Mouse (Mus musculus): Measurements from ENCODE around the gene Mesd. TPM values are rescaled to one million over a fixed set of nuclear protein-coding genes. Genes with fewer than 3 reads are reported as not detected.

Mesd gene
- polyA plus RNA-seq, 1 experiment from 2014 or later = 94.3 TPM

DNA sequence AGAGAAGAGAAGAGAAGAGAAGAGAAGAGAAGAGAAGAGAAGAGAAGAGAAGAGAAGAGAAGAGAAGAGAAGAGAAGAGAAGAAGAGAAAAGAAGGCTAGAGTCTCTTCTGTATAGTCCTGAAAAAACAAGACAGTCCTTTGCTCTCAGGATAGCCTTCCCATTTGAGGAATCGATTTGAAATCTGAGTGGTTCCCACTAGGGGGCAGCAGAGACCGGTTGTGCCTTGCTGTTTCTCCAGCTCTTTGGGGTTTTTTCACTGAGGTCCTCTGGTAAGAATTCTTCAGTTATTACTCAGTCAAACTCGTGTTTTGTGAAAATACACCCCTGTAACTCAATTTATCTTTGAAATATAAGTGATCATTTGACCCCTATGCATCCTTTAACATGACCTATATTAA is 30.3 kb downstream of the Mesd start:
- 2% methylated on average over 3 of the region's 3 CpGs for WGBS
- Histone ChIP-seq H3K4me1 (ENCODE audit: control insufficient read depth, insufficient read depth, low read length) (no peaks in the 10 kb centered on the region), H3K27ac (ENCODE audit: low read length) (no peak overlapping the region), H3K27me3 (ENCODE audit: control insufficient read depth, insufficient read depth, low read length) (no peaks in the 10 kb centered on the region), H3K36me3 (ENCODE audit: control insufficient read depth, insufficient read depth, low read length) (no peaks in the 10 kb centered on the region), H3K4me2 (replicated peaks; ENCODE audit: low read depth, low read length) (no peak overlapping the region), H3K4me3 (ENCODE audit: low read depth, low read length) (no peak overlapping the region), H3K9me3 (ENCODE audit: control insufficient read depth, low read depth, low read length) (no peaks in the 10 kb centered on the region), H3K9ac (replicated peaks; ENCODE audit: low read depth, low read length) (no peak overlapping the region)
- no peak for ATAC-seq (ENCODE audit: insufficient number of reproducible peaks, insufficient read depth, low FRiP score, low read depth)

DNA sequence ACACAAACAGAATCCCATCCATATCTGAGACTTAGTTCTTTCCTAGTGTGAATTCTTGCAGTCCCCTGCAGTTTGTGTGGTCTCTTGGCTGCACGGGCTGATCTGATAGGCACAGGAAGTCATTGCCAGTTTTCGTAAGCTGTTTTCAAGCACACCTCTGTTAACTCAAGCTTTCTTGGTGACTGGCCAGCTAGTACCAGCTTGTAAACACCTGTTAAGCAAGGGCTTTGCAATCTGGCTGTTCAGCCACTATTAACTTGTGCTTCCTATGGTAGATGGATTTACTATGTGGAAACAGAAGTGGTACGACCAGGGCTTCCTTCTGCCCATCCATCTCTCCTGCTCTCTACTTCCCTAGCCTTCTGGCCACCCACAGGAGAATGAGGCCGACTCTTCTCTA is 36.0 kb downstream of the Mesd start:
- Histone ChIP-seq H3K27me3 (ENCODE audit: control insufficient read depth, insufficient read depth, low read length) (no peaks in the 10 kb centered on the region), H3K9ac (replicated peaks; ENCODE audit: low read depth, low read length) (no peak overlapping the region), H3K4me2 (replicated peaks; ENCODE audit: low read depth, low read length) (no peak overlapping the region), H3K4me3 (ENCODE audit: low read depth, low read length) (no peak overlapping the region), H3K4me1 (ENCODE audit: control insufficient read depth, insufficient read depth, low read length) (no peaks in the 10 kb centered on the region), H3K9me3 (ENCODE audit: control insufficient read depth, low read depth, low read length) (no peaks in the 10 kb centered on the region), H3K27ac (ENCODE audit: low read length) (no peak overlapping the region), H3K36me3 (ENCODE audit: control insufficient read depth, insufficient read depth, low read length) (no peaks in the 10 kb centered on the region)
- WGBS = 72% methylated on average over 4 of the region's 4 CpGs
- ATAC-seq (ENCODE audit: insufficient number of reproducible peaks, insufficient read depth, low FRiP score, low read depth) = no peak

DNA sequence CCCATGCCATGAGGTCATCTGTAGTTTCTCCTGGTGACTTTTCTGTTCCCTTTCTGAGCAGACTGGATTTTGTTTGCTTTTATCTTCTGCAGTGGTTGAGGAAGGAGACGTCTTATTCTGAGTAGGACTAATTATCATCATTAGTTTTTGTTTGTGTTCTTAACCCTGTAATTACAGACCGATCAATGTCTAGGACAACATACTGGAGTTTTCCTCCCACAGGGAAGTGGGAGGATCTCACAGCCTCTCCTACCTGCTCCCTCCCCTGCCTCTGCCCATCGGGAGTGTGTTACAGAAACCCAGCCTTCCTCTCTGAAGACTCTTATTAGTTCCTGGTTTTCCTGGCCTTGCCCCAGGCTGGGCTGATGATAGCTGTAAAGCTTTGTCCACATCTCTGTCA is 37.4 kb downstream of the Mesd start:
- Histone ChIP-seq H3K4me3 (ENCODE audit: low read depth, low read length) (no peak overlapping the region), H3K27me3 (ENCODE audit: control insufficient read depth, insufficient read depth, low read length) (no peaks in the 10 kb centered on the region), H3K9me3 (ENCODE audit: control insufficient read depth, low read depth, low read length) (no peaks in the 10 kb centered on the region), H3K27ac (ENCODE audit: low read length) (no peak overlapping the region), H3K4me1 (ENCODE audit: control insufficient read depth, insufficient read depth, low read length) (no peaks in the 10 kb centered on the region), H3K9ac (replicated peaks; ENCODE audit: low read depth, low read length) (no peak overlapping the region), H3K36me3 (ENCODE audit: control insufficient read depth, insufficient read depth, low read length) (no peaks in the 10 kb centered on the region), H3K4me2 (replicated peaks; ENCODE audit: low read depth, low read length) (no peak overlapping the region)
- 46% methylated on average over 3 of the region's 3 CpGs for WGBS
- no peak for ATAC-seq (ENCODE audit: insufficient number of reproducible peaks, insufficient read depth, low FRiP score, low read depth)

DNA sequence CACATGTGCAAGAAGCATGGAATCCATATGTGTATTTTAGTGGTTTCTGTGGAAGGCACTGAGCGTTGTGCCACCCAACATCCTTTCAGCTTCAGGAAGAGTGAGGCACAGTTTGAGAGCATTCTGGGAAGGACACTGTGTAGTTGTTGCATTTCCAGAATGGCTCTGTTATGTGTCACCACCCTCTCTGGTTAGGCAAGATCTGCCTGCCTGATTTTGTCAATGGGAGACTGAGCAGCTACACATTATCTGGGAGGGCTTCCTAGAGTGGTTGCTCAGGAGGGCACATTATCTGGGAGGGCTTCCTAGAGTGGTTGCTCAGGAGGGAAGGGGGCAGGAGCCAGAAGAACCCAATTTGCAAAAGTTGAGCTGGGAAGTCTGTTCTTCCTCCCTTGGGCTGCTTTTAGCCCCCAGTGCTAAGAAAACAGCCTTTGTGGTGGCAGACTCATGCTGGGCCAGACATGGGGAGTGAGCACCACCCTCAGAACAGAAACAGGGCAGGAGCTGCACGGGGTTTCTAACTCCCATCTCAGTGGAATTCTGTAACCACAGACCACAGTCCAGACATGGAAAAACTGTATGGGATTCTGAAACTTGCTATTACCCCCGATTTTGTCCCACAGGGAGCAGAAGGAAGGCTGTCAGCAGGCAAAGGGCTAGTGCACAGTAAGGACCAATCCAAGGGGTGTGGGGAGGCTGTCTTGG is 54.9 kb downstream of the Mesd start:
- Histone ChIP-seq H3K27me3 (ENCODE audit: control insufficient read depth, insufficient read depth, low read length) (no peaks in the 10 kb centered on the region), H3K9me3 (ENCODE audit: control insufficient read depth, low read depth, low read length) (no peaks in the 10 kb centered on the region), H3K4me1 (ENCODE audit: control insufficient read depth, insufficient read depth, low read length) (0 out of 2 replicates have a peak, but pooled peaks cover 4% of the 10 kb centered on the region), H3K9ac (replicated peaks; ENCODE audit: low read depth, low read length) (no peak overlapping the region), H3K4me2 (replicated peaks; ENCODE audit: low read depth, low read length) (no peak overlapping the region), H3K27ac (ENCODE audit: low read length) (no peak overlapping the region), H3K4me3 (ENCODE audit: low read depth, low read length) (no peak overlapping the region), H3K36me3 (ENCODE audit: control insufficient read depth, insufficient read depth, low read length) (no peaks in the 10 kb centered on the region)
- ATAC-seq (ENCODE audit: insufficient number of reproducible peaks, insufficient read depth, low FRiP score, low read depth) = no peak
- 63% methylated on average over 3 of the region's 3 CpGs for WGBS

DNA sequence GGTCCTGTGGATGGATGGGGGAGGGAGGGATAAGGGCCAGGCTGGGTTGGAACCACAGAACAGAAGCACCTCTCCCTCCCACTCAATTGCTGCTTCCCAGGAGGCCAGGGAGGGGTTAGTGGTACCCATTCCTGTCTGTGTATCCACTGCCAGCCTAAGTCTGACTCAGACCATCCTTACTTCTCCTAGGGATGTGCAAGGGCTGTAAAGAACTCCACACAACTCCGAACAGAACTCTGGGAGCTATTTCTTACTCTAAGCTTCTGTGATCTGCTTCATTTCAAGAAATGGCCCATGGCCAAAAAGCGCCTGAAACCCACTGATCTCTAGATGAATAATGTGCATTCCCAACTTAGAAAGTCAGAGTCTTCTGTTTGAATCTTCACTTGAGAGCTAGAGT is 55.9 kb downstream of the Mesd start:
- H3K4me1 ChIP-seq (ENCODE audit: control insufficient read depth, insufficient read depth, low read length) = 0 out of 2 replicates have a peak, but pooled peaks cover 4% of the 10 kb centered on the region
- no peak overlapping the region for H3K9ac ChIP-seq (replicated peaks; ENCODE audit: low read depth, low read length)
- H3K27ac ChIP-seq (ENCODE audit: low read length) = peak overlapping the region; percentile 30
- H3K9me3 ChIP-seq (ENCODE audit: control insufficient read depth, low read depth, low read length) = no peaks in the 10 kb centered on the region
- H3K4me2 ChIP-seq (replicated peaks; ENCODE audit: low read depth, low read length) = no peak overlapping the region
- no peak overlapping the region for H3K4me3 ChIP-seq (ENCODE audit: low read depth, low read length)
- peak; percentile 46; the same call in 1 of the 2 replicates for ATAC-seq (ENCODE audit: insufficient number of reproducible peaks, insufficient read depth, low FRiP score, low read depth)
- no peaks in the 10 kb centered on the region for H3K36me3 ChIP-seq (ENCODE audit: control insufficient read depth, insufficient read depth, low read length)
- WGBS = 45% methylated on average over 2 of the region's 2 CpGs
- H3K27me3 ChIP-seq (ENCODE audit: control insufficient read depth, insufficient read depth, low read length) = no peaks in the 10 kb centered on the region

DNA sequence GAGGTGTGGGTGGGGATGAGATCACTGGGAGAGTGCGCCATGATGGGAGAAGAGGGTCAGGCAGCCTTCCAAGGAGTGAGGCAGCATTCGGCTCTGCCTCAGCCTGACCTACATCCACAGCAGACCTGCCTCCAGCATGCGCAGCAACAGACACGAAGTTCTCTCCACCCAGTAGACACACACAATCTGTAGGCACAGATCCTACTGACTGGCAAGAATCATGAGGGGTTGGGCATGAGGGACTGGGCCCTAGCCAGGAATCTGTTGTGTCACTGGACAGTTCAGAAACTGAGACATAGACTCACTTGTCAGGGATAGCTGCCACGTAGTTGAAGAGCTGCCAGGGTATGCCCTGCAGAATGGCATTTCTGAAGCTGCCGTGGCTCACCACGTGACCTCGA is 57.4 kb downstream of the Mesd start:
- Histone ChIP-seq H3K9ac (replicated peaks; ENCODE audit: low read depth, low read length) (no peak overlapping the region), H3K36me3 (ENCODE audit: control insufficient read depth, insufficient read depth, low read length) (no peaks in the 10 kb centered on the region), H3K4me1 (ENCODE audit: control insufficient read depth, insufficient read depth, low read length) (0 out of 2 replicates have a peak, but pooled peaks cover 4% of the 10 kb centered on the region), H3K27me3 (ENCODE audit: control insufficient read depth, insufficient read depth, low read length) (no peaks in the 10 kb centered on the region), H3K27ac (ENCODE audit: low read length) (no peak overlapping the region), H3K4me3 (ENCODE audit: low read depth, low read length) (no peak overlapping the region), H3K9me3 (ENCODE audit: control insufficient read depth, low read depth, low read length) (no peaks in the 10 kb centered on the region), H3K4me2 (replicated peaks; ENCODE audit: low read depth, low read length) (no peak overlapping the region)
- no peak for ATAC-seq (ENCODE audit: insufficient number of reproducible peaks, insufficient read depth, low FRiP score, low read depth)
- WGBS = 88% methylated on average over 8 of the region's 8 CpGs

DNA sequence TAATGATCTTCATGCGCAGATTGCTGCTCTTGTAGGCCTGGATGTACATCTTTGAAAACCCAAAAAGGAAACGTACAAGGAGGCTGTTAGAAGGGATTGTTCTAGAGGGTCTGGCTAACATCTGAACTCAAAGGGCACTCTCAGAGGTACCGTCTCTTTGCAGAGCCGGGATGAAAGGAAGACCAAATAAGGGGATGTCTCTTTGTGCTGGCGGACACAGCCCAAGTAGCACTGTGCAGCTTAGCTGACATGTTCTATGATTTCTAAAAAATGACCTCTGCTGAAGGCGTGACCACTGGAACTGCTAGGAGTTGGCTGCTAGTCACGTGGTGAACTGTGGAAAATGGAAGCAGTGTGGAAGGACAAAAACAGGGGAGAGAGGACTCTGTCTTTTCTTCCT is 64.5 kb downstream of the Mesd start:
- whole genome bisulfite sequencing = 44% methylated on average over 7 of the region's 7 CpGs
- peak; percentile 53; the same call in 1 of the 2 replicates for ATAC-seq (ENCODE audit: insufficient number of reproducible peaks, insufficient read depth, low FRiP score, low read depth)
- H3K27ac ChIP-seq (ENCODE audit: low read length) = 0 out of 2 replicates have a peak overlapping the region, but pooled peaks have one; percentile 24

DNA sequence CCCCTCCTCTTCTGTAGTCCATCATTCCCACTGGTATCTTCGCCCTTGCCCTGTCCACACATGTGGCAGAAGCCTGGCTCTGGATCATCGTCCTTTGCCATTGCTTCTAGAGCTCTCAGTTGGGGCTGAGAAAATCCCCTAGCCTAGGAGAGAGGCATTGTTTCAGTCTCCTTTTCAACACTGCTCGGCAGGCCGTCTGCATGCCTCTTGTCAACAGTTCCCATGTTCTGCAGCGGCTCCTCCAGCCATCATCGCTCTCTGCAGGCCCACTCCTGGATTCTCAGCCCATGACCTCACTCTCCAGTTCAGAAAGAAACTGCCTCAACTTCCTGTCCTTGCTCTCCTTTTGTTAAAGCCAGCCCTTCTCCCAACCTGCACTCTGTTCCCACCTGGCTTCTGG is 65.4 kb downstream of the Mesd start:
- H3K27ac ChIP-seq (ENCODE audit: low read length) = no peak overlapping the region
- WGBS = 73% methylated on average over 6 of the region's 6 CpGs
- H3K27me3 ChIP-seq (ENCODE audit: control insufficient read depth, insufficient read depth, low read length) = no peaks in the 10 kb centered on the region
- H3K9ac ChIP-seq (replicated peaks; ENCODE audit: low read depth, low read length) = no peak overlapping the region
- no peak for ATAC-seq (ENCODE audit: insufficient number of reproducible peaks, insufficient read depth, low FRiP score, low read depth)
- H3K4me1 ChIP-seq (ENCODE audit: control insufficient read depth, insufficient read depth, low read length) = no peaks in the 10 kb centered on the region
- no peaks in the 10 kb centered on the region for H3K9me3 ChIP-seq (ENCODE audit: control insufficient read depth, low read depth, low read length)
- H3K4me3 ChIP-seq (ENCODE audit: low read depth, low read length) = no peak overlapping the region
- no peaks in the 10 kb centered on the region for H3K36me3 ChIP-seq (ENCODE audit: control insufficient read depth, insufficient read depth, low read length)
- H3K4me2 ChIP-seq (replicated peaks; ENCODE audit: low read depth, low read length) = no peak overlapping the region

More for the DNA sequence above, 64.5 kb downstream of the Mesd start:
- Histone ChIP-seq H3K36me3 (ENCODE audit: control insufficient read depth, insufficient read depth, low read length) (no peaks in the 10 kb centered on the region), H3K4me1 (ENCODE audit: control insufficient read depth, insufficient read depth, low read length) (no peaks in the 10 kb centered on the region), H3K27me3 (ENCODE audit: control insufficient read depth, insufficient read depth, low read length) (no peaks in the 10 kb centered on the region), H3K9ac (replicated peaks; ENCODE audit: low read depth, low read length) (no peak overlapping the region), H3K9me3 (ENCODE audit: control insufficient read depth, low read depth, low read length) (no peaks in the 10 kb centered on the region), H3K4me2 (replicated peaks; ENCODE audit: low read depth, low read length) (no peak overlapping the region), H3K4me3 (ENCODE audit: low read depth, low read length) (no peak overlapping the region)

Data from stomach, embryonic 14.5 days (tissue).